Mouse (Mus musculus) CH12.LX (cell line): ENCODE measurements around the gene Eps8l3.
A peak's percentile ranks its signal among the peaks of the same experiment; 100 is the strongest.

ENCODE experiments used
- CHD1 ChIP-seq: IDR thresholded peaks from 2 replicates; pipeline ENCODE4 v1.6.1; 2012; ENCODE audit warnings: low read depth, low read length, improper control_type of control experiment, inconsistent platforms
- CTCF ChIP-seq, 2 experiments: IDR thresholded peaks in 1 of 2; conservative IDR thresholded peaks in 1 of 2; 2 replicates each; pipeline ENCODE4 v1.5.1; 2011 to 2012; ENCODE audit warnings: low read depth in 2 of 2, low read length in 2 of 2, improper control_type of control experiment in 1 of 2, inconsistent platforms in 1 of 2, mild to moderate bottlenecking in 1 of 2, moderate library complexity in 1 of 2
- EP300 ChIP-seq: IDR thresholded peaks from 2 replicates; pipeline ENCODE4 v1.6.1; 2011; ENCODE audit warnings: low read length, improper control_type of control experiment
- HCFC1 ChIP-seq: IDR thresholded peaks from 2 replicates; pipeline ENCODE4 v1.6.1; 2012; ENCODE audit warnings: low read depth, mild to moderate bottlenecking, inconsistent platforms, low read length, improper control_type of control experiment
- IRF4 ChIP-seq: IDR thresholded peaks from 2 replicates; pipeline ENCODE4 v1.6.1; 2014; ENCODE audit warnings: low read depth, mild to moderate bottlenecking, inconsistent platforms, low read length, improper control_type of control experiment
- JUND ChIP-seq: conservative IDR thresholded peaks from 2 replicates; pipeline ENCODE4 v1.6.1; 2011; ENCODE audit warnings: low read depth, low read length, improper control_type of control experiment
- KAT2A ChIP-seq: IDR thresholded peaks from 2 replicates; pipeline ENCODE4 v1.6.1; 2012; ENCODE audit warnings: low read length, improper control_type of control experiment, inconsistent platforms; ENCODE audit not compliant: insufficient replicate concordance
- MAX ChIP-seq: IDR thresholded peaks from 2 replicates; pipeline ENCODE4 v1.6.1; 2011; ENCODE audit warnings: low read length, improper control_type of control experiment
- MEF2A ChIP-seq: IDR thresholded peaks from 2 replicates; pipeline ENCODE4 v1.6.1; 2014; ENCODE audit warnings: low read depth, mild to moderate bottlenecking, inconsistent platforms, low read length, improper control_type of control experiment, borderline replicate concordance
- MXI1 ChIP-seq: IDR thresholded peaks from 2 replicates; pipeline ENCODE4 v1.6.1; 2011; ENCODE audit warnings: mild to moderate bottlenecking, low read depth, low read length, improper control_type of control experiment
- POLR2A ChIP-seq: IDR thresholded peaks from 2 replicates; pipeline ENCODE4 v1.6.1; 2011; ENCODE audit warnings: low read depth, mild to moderate bottlenecking, improper control_type of control experiment, low read length
- UBTF ChIP-seq: IDR thresholded peaks from 2 replicates; pipeline ENCODE4 v1.6.1; 2012; ENCODE audit warnings: low read depth, mild to moderate bottlenecking, inconsistent platforms, low read length, improper control_type of control experiment, moderate library complexity
- USF1 ChIP-seq: IDR thresholded peaks from 2 replicates; pipeline ENCODE4 v1.6.1; 2014; ENCODE audit warnings: low read depth, mild to moderate bottlenecking, inconsistent platforms, low read length, improper control_type of control experiment
- ZNF384 ChIP-seq: IDR thresholded peaks from 2 replicates; pipeline ENCODE4 v1.6.1; 2012; ENCODE audit warnings: low read depth, low read length, improper control_type of control experiment, inconsistent platforms

DNA sequence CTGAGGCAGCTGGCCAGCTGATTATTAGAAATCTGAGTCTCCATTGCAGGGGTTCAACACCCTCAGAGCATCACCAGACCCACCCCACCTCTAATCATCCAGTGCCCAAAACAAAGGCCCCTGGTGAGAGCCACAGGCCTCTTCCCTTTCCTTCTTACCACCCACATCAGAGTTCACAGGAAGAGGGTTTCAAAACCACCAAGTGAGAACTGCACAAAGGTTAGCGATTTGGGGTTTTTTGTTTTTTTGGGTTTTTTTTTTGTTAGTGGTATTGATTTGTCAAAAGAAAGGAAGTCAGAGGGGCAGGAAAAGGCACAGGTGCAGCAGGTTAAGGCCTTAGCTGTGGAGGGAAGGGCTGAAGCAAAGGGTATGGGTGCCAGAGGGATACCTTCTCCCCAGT is 30.9 kb upstream of the Eps8l3 start:
- TF ChIP-seq ZNF384 (peak; percentile 39; the same call in 1 of the 2 replicates), MXI1 (no peak), MEF2A (no peak), JUND (no peak), CHD1 (no peak), POLR2A (no peak), MAX (no peak), IRF4 (no peak), EP300 (no peak), USF1 (no peak), CTCF (conservative IDR thresholded peaks at IDR 0.05 in 1 of 2, IDR thresholded peaks at IDR 0.05 in 1 of 2; ENCODE audit: low read depth in 2 of 2, low read length in 2 of 2) (no peak), HCFC1 (no peak), UBTF (no peak), KAT2A (no peak)
